Mouse (Mus musculus): ENCODE data around the gene Ccn1. TPM values are rescaled to one million over a fixed set of nuclear protein-coding genes. Genes with fewer than 3 reads are reported as not detected.

Gene Ccn1
- total RNA-seq, 2 experiments from 2014 or later = 39.4 to 45.3 TPM

DNA sequence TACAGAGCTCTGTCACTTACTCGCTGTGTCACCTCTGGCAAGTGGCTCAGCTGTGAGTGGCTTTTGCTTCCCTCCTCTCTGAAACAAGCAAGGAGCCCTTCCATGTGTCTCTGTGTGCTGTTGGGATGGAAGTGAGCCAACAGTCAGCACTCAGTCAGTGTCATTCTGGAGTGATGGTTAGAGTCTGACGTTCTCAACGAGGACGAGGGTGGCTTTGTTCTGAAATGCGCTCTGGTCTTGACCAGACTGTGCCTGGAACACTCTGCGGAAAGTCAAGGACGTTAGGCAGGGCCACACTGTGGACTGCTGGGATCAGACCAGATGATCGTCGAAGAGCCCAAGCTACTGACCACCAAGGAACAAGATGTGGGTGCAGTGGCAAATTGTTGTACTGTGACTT, 24.2 kb downstream of the Ccn1 start:
- intact Hi-C loops (cut with DNase I) = no loop called here
- DNase-seq = no peak

DNA sequence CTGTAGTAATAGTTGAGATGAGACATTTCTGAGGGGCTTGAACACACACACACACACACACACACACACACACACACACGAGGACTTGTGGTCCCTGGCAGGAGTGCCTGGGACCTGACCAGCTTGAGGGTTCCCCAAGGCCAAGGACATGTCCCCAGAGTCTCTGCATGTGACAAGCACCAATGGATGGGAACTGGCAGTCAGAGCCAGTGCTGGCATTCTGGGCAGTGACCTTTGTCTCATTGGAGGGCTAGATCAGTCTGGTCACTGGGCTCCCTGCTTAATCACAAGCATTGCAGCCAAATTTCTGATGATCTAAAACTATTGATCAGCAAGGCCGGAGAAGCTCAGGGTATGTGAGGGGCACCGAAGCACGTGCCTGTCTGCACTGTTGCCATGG, 25.0 kb downstream of the Ccn1 start:
- DNase-seq = peak; percentile 62 to 71
- intact Hi-C loops (cut with DNase I) = no loop called here

DNA sequence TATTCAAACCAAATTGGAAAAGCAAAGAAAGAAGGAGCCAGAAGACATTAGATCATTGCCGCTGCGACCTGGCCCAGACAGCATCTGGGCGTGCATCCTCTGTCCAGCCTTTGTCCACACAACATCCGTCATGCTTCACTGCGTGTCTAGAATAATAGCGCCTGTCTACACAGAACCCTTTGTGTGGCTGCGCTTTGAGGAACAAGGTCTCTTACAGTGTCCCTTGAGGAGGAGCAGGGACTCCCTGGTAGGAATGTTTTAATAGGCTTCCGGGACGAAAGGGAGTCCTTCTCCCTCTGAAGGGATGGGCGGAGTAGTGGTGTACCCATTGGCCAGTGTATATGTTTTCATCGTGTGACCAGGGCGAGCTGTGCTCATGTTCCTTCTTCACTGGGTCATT, 26.7 kb downstream of the Ccn1 start:
- intact Hi-C loops (cut with DNase I) = no loop called here

DNA sequence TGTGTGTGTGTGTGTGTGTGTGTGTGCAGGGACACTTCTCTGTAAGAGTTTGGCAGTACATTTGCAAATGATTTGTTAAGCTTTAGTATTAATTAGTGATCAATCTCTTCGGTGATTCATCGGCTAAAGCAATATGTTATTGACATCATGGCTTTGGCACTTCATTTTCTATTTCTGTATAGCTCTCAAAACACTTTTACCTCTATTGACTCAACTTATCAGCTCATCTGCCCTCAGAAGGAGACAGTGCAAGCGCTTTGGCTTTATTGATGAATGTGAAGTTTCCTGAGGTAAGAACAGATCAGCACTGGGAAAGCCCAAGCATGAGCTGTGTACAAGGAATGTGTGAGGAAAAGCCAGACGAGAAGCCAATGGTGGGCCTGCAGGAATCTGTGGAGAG, 28.6 kb downstream of the Ccn1 start:
- intact Hi-C loops (cut with DNase I) = no loop called here
- DNase-seq = no peak

More for the DNA sequence above, 26.7 kb downstream of the Ccn1 start:
- DNase-seq = no peak

- intact Hi-C loops (cut with DNase I) = no loop called here
- DNase-seq = no peak
Measured at GRCm38 (mm10) chr3:145619621-145620365, 30.0 kb downstream of the Ccn1 start.

GRCm38 (mm10) chr3:145618299-145618698, 31.5 kb downstream of the Ccn1 start:
- DNase-seq = peak; percentile 32 to 34
- intact Hi-C loops (cut with DNase I) = no loop called here

- DNase-seq = peak; percentile 26 to 42
- intact Hi-C loops (cut with DNase I) = no loop called here
Measured at GRCm38 (mm10) chr3:145614362-145615115, 35.2 kb downstream of the Ccn1 start.

DNA sequence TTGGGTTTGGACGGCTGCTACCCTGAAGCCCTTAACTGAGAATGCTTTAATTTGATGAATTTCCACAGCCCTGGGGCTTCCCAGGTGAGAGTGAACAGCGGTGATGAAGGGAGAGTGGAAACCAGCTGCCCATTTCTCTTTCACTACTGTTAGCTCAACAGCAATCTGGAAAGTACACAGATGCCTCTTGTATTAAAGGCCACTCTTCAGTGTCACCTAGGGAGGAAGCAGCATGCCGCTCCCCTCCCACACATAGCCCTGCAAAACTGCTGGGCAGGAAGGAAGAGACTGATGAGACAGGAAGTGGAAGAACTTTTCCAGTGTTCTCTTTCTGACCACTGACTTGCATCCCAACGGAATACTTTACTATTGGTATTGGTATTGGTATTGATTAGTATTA, 36.5 kb downstream of the Ccn1 start:
- DNase-seq = no peak
- intact Hi-C loops (cut with DNase I) = no loop called here

DNA sequence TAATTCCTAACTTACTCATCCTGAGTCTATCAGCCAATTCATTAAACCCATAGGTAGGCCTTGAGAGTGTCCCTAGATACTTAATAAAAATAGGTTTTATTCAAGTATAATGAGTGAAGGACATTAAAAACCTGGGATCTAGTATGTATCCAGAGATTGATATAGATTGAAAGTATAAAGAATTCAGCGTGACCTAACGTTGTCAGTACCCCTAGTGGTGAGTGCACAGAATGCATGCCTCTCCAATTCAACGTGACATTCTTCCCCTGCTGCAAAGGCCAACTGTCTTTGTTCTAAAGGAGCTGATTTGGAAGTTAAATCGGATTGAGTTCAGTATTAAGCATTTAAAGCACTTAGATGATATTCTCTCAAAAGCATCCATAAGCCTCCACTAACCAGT, 37.1 kb downstream of the Ccn1 start:
- no peak for DNase-seq
- intact Hi-C loops (cut with DNase I) = no loop called here

DNA sequence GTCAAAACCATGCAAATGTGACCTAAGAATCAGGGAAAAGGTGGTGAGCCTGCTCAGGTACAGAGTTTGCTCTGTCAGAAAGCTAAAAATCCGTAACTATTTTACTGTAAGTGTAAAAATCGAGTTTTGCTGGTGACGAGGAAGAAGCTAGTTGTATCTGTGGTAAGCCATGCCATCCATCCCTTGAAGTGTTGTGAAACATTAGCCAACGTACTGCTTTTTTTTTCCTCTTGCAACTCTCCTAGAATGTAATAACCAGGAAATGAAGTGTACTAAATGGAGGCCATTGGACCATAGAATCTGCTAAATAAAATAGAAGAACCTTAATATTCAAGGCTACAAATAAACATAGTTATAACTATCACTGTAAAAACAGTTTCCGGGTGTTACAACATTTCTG, 41.5 kb downstream of the Ccn1 start:
- intact Hi-C loops (cut with DNase I) = no loop called here
- no peak for DNase-seq

GRCm38 (mm10) chr3:145605437-145606123, 44.2 kb downstream of the Ccn1 start:
- intact Hi-C loops (cut with DNase I) = no loop called here
- DNase-seq = no peak

DNA sequence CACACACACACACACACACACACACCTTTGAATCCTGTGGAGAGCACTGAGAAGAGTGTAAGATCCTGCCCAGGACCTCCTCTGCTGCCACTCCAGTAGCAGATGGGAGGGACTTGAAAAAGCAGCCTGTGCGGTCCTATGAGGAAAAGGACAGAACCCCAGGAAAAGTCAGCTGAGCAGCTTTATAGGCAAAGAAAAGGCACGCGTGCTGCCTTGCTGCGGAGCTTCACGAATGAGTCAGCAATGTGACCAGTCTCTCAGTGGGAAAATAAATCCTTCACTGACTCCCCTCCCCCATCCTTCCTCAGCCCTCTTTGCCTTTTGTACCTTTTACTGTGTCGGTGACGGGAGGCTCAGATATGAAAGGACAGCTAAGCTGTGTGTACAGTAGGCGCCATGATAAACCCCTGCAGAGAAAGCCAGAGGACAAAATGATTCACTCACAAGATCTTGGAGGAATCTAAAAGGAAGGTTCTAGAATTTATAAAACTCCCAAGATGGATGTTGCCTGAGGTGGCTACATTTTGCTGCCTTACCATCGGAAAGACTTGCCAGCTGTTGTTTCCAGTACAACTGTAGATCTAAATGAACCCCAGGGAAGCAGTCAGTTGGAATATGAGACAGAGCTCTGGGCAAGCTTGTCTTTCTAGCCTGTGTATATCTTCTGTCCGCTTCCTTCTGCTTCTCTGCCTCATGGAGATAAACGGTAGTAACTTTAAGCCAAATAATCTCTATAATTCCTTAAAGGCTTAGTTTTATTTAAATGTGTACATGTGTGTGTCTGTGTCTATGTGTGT, 47.2 kb downstream of the Ccn1 start:
- intact Hi-C loops (cut with DNase I) = no loop called here
- DNase-seq = no peak

GRCm38 (mm10) chr3:145601345-145601744, 48.4 kb downstream of the Ccn1 start:
- intact Hi-C loops (cut with DNase I) = no loop called here
- no peak for DNase-seq

DNA sequence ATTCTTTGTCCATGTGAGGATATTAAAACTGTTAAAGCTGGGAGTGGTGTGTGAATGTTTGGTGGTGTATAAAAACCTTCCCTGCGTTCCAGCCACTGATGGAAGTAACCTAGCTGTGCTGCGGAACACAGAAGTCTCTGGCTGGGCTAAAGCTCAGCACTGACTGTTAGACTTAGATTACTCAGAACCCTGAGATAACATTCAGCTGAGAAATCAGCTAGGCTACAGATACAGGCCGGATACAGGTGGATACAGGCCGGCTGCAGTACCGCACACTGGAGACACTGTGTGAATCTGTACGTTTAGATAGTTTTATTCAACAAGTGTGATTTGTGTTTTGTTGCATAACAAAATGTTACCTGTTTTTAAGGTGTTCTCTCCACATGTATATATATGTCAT, 49.0 kb downstream of the Ccn1 start:
- intact Hi-C loops (cut with DNase I) = no loop called here
- DNase-seq = no peak

- intact Hi-C loops (cut with DNase I) = no loop called here
- DNase-seq = no peak
Measured at GRCm38 (mm10) chr3:145599059-145599458, 50.7 kb downstream of the Ccn1 start.

Other genes starting within 250 kb of the Ccn1 start
- gene Znhit6, start 73.8 kb downstream of the Ccn1 start, total RNA-seq (2021) = 10 to 100 TPM; 14.9 to 15.4 TPM
- gene Ddah1, start 108.7 kb upstream of the Ccn1 start, total RNA-seq (2021) = 10 to 100 TPM; 10.6 to 13.6 TPM